In genomic region chrX:113810369-113810768, GRCm38 (mm10) we compare ENCODE assay signal across 25 mouse cellular contexts.
A peak's percentile ranks its signal among the peaks of the same experiment; 100 is the strongest.
DNase-seq lines count a peak whose midpoint lies in the region; ATAC-seq lines count a peak whose summit lies in the region.
"Had no signal": no experiment of that assay in that cellular context is flagged by ENCODE, and none has a peak within 500 bp of the region (broad histone marks: within the 10 kb centered on the region; RNA-seq: fewer than 3 reads in every experiment).

No protein-coding gene starts in this region.

- H3K36me3 ChIP-seq in hindbrain, embryonic 11.5 days (ENCODE audit: control insufficient read depth, insufficient read depth, low read length): no peaks in the 10 kb centered on the region
- no peaks in the 10 kb centered on the region for H3K36me3 ChIP-seq in hindbrain, embryonic 14.5 days (replicated peaks; ENCODE audit: control insufficient read depth, insufficient read depth)
- no peaks in the 10 kb centered on the region for H3K36me3 ChIP-seq in midbrain, embryonic 12.5 days
- H3K36me3 ChIP-seq in midbrain, embryonic 11.5 days (ENCODE audit: control insufficient read depth, insufficient read depth, low read length): no peaks in the 10 kb centered on the region
- H3K36me3 ChIP-seq: forebrain, embryonic 10.5 days; heart, embryonic 10.5 days; heart, embryonic 13.5 days; hindbrain, embryonic 15.5 days had no signal

- no peak overlapping the region for H3K4me3 ChIP-seq in hindbrain, embryonic 11.5 days (ENCODE audit: low read depth, low read length)
- no peak overlapping the region for H3K4me3 ChIP-seq in hindbrain, embryonic 14.5 days (replicated peaks; ENCODE audit: low read length)
- H3K4me3 ChIP-seq in midbrain, embryonic 12.5 days: no peak overlapping the region
- no peak overlapping the region for H3K4me3 ChIP-seq in midbrain, embryonic 11.5 days (ENCODE audit: low read depth, low read length)
- H3K4me3 ChIP-seq: forebrain, embryonic 10.5 days; forebrain, embryonic 13.5 days; heart, adult 2 months; heart, embryonic 10.5 days; heart, embryonic 13.5 days; hindbrain, embryonic 15.5 days had no signal

- no peaks in the 10 kb centered on the region for H3K27me3 ChIP-seq in hindbrain, embryonic 11.5 days (ENCODE audit: control insufficient read depth, insufficient read depth, low read length)
- no peaks in the 10 kb centered on the region for H3K27me3 ChIP-seq in hindbrain, embryonic 14.5 days (ENCODE audit: control insufficient read depth, insufficient read depth, low read length)
- H3K27me3 ChIP-seq in midbrain, embryonic 12.5 days: no peaks in the 10 kb centered on the region
- H3K27me3 ChIP-seq in midbrain, embryonic 11.5 days (ENCODE audit: control insufficient read depth, insufficient read depth, low read length): no peaks in the 10 kb centered on the region
- H3K27me3 ChIP-seq: forebrain, embryonic 13.5 days; heart, embryonic 13.5 days; hindbrain, embryonic 15.5 days had no signal

- peak; percentile 67 for ATAC-seq in hindbrain, embryonic 11.5 days (ENCODE audit: low FRiP score)
- ATAC-seq in hindbrain, embryonic 14.5 days (ENCODE audit: low FRiP score): no peak
- ATAC-seq in midbrain, embryonic 12.5 days (ENCODE audit: low FRiP score, low read depth): peak; percentile 62; the same call in 1 of the 2 replicates
- ATAC-seq in midbrain, embryonic 11.5 days (ENCODE audit: low FRiP score): no peak
- ATAC-seq: forebrain, embryonic 13.5 days; forebrain, embryonic 16.5 days; inflammation-experienced regulatory T-cells, adult 6 months had no signal

- DNase-seq in hindbrain, embryonic 11.5 days (ENCODE audit: low spot score): peak; percentile 5
- DNase-seq in hindbrain, embryonic 14.5 days (ENCODE audit: low spot score): no peak
- DNase-seq in midbrain, embryonic 11.5 days (ENCODE audit: low spot score, missing footprints): no peak
- DNase-seq in retina, postnatal 1 day: peak; percentile 6
- DNase-seq in retina, embryonic 14.5 days (ENCODE audit: low spot score): no peak
- no peak for DNase-seq in urinary bladder, adult 18-20 months (ENCODE audit: low spot score in 2 of 2)
- no peak for DNase-seq in kidney, postnatal 10 days
- DNase-seq: adrenal gland, adult 2 months; adrenal gland, postnatal 14 days; cerebellum, adult 18-20 months; cerebellum, adult 9-10 months; cerebellum, postnatal 14 days; gastrocnemius, postnatal 10 days; gastrocnemius, postnatal 36 days; heart, adult 2 months; heart, postnatal 14 days; heart, postnatal 4 days had no signal

- H3K4me1 ChIP-seq in hindbrain, embryonic 11.5 days (replicated peaks; ENCODE audit: control insufficient read depth, insufficient read depth, low read length): no peaks in the 10 kb centered on the region
- no peaks in the 10 kb centered on the region for H3K4me1 ChIP-seq in hindbrain, embryonic 14.5 days (replicated peaks; ENCODE audit: control insufficient read depth, insufficient read depth, low read length)
- H3K4me1 ChIP-seq in midbrain, embryonic 12.5 days: no peaks in the 10 kb centered on the region
- H3K4me1 ChIP-seq in midbrain, embryonic 11.5 days (ENCODE audit: control insufficient read depth, insufficient read depth, low read length): no peaks in the 10 kb centered on the region
- H3K4me1 ChIP-seq: forebrain, embryonic 10.5 days; forebrain, embryonic 13.5 days; heart, embryonic 10.5 days; heart, embryonic 13.5 days; hindbrain, embryonic 15.5 days had no signal

- no peak overlapping the region for H3K9ac ChIP-seq in hindbrain, embryonic 11.5 days (ENCODE audit: low read depth, low read length)
- H3K9ac ChIP-seq in hindbrain, embryonic 14.5 days: no peak overlapping the region
- no peak overlapping the region for H3K9ac ChIP-seq in midbrain, embryonic 12.5 days (replicated peaks)
- H3K9ac ChIP-seq in midbrain, embryonic 11.5 days (ENCODE audit: low read length): no peak overlapping the region
- H3K9ac ChIP-seq: forebrain, embryonic 13.5 days; heart, embryonic 13.5 days; hindbrain, embryonic 15.5 days had no signal

- no peak overlapping the region for H3K4me2 ChIP-seq in hindbrain, embryonic 11.5 days (replicated peaks; ENCODE audit: low read depth, low read length)
- no peak overlapping the region for H3K4me2 ChIP-seq in hindbrain, embryonic 14.5 days (replicated peaks)
- H3K4me2 ChIP-seq in midbrain, embryonic 12.5 days (replicated peaks): no peak overlapping the region
- no peak overlapping the region for H3K4me2 ChIP-seq in midbrain, embryonic 11.5 days
- H3K4me2 ChIP-seq: forebrain, embryonic 13.5 days; heart, embryonic 13.5 days; hindbrain, embryonic 15.5 days had no signal

- no peak overlapping the region for H3K27ac ChIP-seq in hindbrain, embryonic 11.5 days (ENCODE audit: low read depth, low read length)
- H3K27ac ChIP-seq in hindbrain, embryonic 14.5 days: no peak overlapping the region
- no peak overlapping the region for H3K27ac ChIP-seq in midbrain, embryonic 12.5 days (replicated peaks)
- H3K27ac ChIP-seq in midbrain, embryonic 11.5 days (ENCODE audit: low read depth, low read length): no peak overlapping the region
- H3K27ac ChIP-seq: forebrain, embryonic 10.5 days; forebrain, embryonic 13.5 days; heart, adult 2 months; heart, embryonic 10.5 days; heart, embryonic 13.5 days; hindbrain, embryonic 15.5 days had no signal

- no peaks in the 10 kb centered on the region for H3K9me3 ChIP-seq in hindbrain, embryonic 11.5 days (ENCODE audit: control insufficient read depth, low read length)
- H3K9me3 ChIP-seq in hindbrain, embryonic 14.5 days (ENCODE audit: control insufficient read depth, low read length): no peaks in the 10 kb centered on the region
- H3K9me3 ChIP-seq in midbrain, embryonic 12.5 days: no peaks in the 10 kb centered on the region
- H3K9me3 ChIP-seq in midbrain, embryonic 11.5 days (ENCODE audit: control insufficient read depth, low read length): no peaks in the 10 kb centered on the region
- H3K9me3 ChIP-seq: forebrain, embryonic 10.5 days; forebrain, embryonic 13.5 days; heart, embryonic 10.5 days; heart, embryonic 13.5 days; hindbrain, embryonic 15.5 days had no signal

Comparison
In these comparisons a context has a peak if more than half of its experiments do, and no peak if none do; other contexts are left out.
1. ATAC-seq: peak in hindbrain, embryonic 11.5 days (single experiment) and midbrain, embryonic 12.5 days (single experiment); none in hindbrain, embryonic 14.5 days (single experiment) and midbrain, embryonic 11.5 days (single experiment).
2. DNase-seq: peak in hindbrain, embryonic 11.5 days (single experiment) and retina, postnatal 1 day (single experiment); none in hindbrain, embryonic 14.5 days (single experiment), midbrain, embryonic 11.5 days (single experiment), retina, embryonic 14.5 days (single experiment), urinary bladder, adult 18-20 months (0 of 2) and kidney, postnatal 10 days (single experiment).